Mouse (Mus musculus): ENCODE data around the gene Prkcg. TPM values are rescaled to one million over a fixed set of nuclear protein-coding genes. Genes with fewer than 3 reads are reported as not detected.
A peak's percentile ranks its signal among the peaks of the same experiment; 100 is the strongest.
"Not testable (repeated sequence)": the region's sequence is repeated elsewhere in the genome, so short reads cannot be mapped to it uniquely, and the experiment has no call there.

The Prkcg gene
- total RNA-seq (2021), result 1 to 10 TPM; 5.7 to 8.5 TPM

- DNase-seq, result peak; percentile 87
These were observed at the start of gene Prkcg, which contains the start of gene Myadm for GRCm38 (mm10) chr7:3288976-3289970. Gene Prkcg (plus strand): TSS chr7:3289179. Gene Myadm (plus strand): TSS chr7:3289080.

DNA sequence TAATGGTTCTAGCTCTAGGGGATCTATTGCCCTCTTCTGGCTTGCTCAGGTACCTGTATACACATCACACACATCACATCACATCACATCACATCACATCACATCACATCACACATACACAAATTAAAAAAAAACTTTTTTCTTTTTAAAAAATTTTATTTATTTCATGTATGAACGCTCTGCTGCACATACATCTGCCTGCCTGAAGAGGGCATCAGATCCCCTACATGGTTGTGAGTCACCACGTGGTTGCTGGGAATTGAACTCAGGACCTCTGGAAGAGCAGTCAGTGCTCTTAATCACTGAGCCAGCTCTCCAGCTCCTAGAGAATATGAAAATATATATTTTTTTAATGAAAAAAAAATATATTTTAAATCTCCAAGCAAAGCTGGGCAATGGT lies 49.8 kb upstream of the Prkcg start:
- DNase-seq, result no peak

DNA sequence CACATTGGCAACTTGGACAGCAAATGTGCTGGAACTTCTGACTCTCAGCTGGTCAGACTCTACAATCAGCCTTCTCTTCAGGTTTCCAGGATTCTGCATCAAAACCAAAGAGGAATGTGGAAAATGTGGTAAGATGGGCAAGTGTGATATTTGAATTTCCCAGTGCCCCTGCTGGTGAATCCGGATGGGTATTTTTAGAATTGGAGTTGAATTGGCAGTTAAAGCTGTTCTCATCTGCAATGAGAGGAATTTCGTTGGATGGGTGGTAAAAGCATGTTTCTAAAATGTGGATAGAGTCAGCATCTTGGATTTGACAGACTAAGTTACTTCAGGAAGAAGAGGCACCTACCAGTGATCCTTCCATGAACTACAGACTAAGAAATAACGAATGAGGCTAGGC lies 28.3 kb upstream of the Prkcg start:
- no peak for DNase-seq

GRCm38 (mm10) chr7:3261446-3261845 lies 27.5 kb upstream of the Prkcg start:
- no peak for DNase-seq

DNA sequence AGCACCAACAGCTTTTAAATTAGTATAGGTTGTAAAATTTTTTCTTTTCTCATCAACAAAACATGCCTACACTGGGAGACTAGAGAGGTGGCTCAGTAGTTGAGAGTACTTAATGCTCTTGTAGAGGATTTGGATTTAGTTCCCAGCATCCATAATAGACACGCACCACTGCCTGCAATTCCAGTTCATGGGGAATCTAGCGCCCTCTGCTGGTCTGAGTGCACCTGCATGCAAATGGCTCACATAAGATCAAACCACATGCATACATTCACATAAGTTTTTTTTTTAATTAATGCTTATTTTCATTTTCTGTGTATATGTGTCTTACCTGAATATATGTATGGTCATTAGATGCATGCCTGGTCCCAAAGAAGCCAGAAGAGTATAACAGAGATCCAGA lies 26.2 kb upstream of the Prkcg start:
- DNase-seq, result peak; percentile 52

- no peak for DNase-seq
These were observed 24.5 kb upstream of the Prkcg start for GRCm38 (mm10) chr7:3264390-3265022.

DNA sequence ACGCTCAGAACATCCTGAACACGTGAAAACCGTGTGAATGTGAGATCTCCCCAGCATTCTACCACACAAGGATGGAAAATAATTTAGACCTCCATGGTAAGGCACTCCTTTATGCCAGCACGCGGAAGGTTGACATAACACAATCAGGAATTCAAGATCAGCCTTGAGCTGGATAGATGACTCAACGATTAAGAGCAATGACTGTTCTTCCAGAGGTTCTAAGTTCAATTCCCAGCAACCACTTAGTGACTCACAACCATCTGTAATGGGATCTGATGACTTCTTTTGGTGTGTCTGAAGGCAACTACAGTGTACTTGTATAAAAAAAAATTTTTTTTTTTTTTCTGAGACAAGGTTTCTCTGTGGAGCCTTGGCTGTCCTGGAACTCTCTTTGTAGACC lies 23.7 kb upstream of the Prkcg start:
- no peak for DNase-seq

DNA sequence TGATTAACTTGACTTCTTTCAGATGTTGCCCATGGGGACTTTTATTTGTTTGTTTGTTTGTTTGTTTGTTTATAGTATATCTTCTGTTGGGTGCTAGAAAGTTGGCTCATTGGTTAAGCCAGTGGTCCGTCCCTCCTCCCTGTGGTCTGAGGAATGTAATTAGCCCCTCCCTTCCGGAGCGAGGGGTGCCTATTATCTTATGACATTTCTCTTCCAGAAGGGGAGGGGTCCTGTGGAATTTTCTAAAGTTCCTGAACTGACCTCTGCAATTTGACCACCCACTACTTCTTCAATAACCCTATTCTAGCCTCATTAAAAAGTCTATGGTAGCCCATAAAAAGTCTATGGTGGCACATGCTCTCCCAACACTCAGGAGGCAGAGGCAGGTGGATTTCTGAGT lies 21.7 kb upstream of the Prkcg start:
- no peak for DNase-seq

GRCm38 (mm10) chr7:3267888-3268287 lies 21.1 kb upstream of the Prkcg start:
- no peak for DNase-seq

DNA sequence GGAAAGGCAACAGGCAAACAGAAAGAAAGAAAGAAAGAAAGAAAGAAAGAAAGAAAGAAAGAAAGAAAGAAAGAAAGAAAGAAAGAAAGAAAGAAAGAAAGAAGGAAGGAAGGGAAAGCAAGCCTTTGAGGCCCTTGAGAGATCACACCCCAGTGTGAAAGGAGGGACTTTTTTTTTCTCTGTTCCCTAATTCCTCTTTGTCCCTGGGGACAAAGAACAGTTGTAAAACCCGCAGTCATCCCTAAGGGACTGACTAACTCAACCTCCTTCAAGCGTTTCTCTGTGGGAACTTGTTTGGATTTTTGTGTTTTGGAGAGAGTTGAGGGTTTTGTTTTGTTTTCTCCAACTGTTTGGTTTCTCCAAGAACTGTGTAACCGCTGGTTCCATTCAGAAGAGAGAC lies 20.7 kb upstream of the Prkcg start:
- no peak for DNase-seq

DNA sequence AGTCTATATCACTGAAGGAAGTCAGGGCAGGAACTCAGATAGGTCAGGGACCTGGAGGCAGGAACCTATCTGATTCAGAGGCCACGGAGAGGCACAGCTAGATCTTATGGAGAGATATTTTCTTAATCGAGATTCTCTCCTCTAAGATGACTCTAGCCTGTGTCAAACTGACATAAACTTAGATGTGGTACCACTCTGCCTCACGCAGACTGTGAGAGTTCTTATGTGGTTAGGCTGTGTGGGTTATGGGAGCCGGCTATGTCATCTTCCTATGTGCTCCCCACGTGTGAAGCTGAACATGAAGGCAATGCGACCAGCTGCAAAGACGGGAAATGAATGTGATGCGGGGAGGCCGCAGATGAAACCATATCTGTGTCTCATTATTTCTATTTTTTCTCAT lies 16.8 kb upstream of the Prkcg start:
- no peak for DNase-seq

- no peak for DNase-seq
These were observed 13.4 kb upstream of the Prkcg start for GRCm38 (mm10) chr7:3275455-3276170.

- DNase-seq, result not testable (repeated sequence)
These were observed 12.2 kb upstream of the Prkcg start for GRCm38 (mm10) chr7:3276781-3277180.

DNA sequence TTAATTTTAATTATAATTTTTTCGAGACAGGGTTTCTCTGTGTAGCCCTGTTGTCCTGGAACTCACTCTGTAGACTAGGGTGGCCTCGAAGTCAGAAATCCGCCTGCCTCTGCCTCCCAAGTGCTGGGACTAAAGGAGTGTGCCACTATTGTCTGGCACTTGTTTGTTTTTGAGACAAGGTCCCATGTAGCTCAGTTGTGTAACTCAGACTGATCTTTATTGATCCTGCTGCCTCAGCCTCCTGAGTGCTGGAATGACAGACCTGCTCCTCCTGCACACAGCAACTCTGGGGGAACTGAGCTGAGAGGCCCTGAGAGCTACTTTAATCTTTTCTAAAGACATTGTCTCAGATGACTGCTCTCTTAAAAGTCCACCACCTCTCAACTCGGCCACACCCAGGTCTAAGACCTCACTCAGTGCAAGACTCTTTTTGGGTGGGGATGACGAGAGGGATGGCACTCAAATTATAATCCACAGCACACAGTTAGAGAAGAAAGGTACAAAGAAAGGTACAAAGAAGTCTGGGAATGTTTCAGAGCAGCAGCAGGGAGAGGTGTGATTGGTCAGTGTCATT lies 8.8 kb upstream of the Prkcg start:
- no peak for DNase-seq

- peak; percentile 68 for DNase-seq
These were observed 8.3 kb upstream of the Prkcg start for GRCm38 (mm10) chr7:3280654-3281153.

- no peak for DNase-seq
These were observed 7.2 kb upstream of the Prkcg start for GRCm38 (mm10) chr7:3281741-3282140.

DNA sequence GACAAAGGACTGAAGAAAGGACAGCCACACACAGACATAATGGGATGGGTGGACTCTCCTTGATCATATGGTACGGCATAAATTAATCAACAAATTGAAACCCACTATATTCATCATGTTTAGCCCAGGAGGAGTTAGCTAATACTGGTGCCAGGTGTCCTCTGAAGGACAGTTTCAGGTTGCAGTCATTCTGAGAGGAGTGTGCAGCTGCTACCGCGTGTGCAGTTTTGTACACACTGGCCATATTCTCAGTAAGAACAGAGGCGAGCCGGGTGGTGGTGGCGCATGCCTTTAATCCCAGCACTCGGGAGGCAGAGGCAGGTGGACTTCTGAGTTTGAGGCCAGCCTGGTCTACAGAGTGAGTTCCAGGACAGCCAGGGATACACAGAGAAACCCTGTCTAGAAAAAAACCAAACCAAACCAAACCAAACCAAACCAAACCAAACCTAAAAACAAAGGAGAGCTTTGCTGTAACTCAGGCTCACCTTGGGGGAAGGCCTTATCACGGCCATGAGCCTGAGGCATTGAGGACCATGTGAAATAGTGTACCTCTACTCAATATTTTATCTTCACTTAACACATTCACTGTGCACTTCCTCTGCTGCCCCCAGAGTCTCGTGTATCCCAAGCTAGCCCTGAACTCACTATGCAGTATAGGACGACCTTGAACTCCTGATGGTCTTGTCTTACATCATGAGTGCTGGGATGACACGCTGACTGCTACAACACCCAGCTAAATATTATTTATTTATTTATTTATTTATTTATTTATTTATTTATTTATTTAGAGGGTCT lies 5.7 kb upstream of the Prkcg start:
- DNase-seq, result no peak

- DNase-seq, result no peak
These were observed 4.4 kb upstream of the Prkcg start for GRCm38 (mm10) chr7:3284604-3285003.

- no peak for DNase-seq
These were observed 2.9 kb upstream of the Prkcg start for GRCm38 (mm10) chr7:3286036-3286435.

GRCm38 (mm10) chr7:3287186-3287585 lies 1.8 kb upstream of the Prkcg start:
- DNase-seq, result no peak

DNA sequence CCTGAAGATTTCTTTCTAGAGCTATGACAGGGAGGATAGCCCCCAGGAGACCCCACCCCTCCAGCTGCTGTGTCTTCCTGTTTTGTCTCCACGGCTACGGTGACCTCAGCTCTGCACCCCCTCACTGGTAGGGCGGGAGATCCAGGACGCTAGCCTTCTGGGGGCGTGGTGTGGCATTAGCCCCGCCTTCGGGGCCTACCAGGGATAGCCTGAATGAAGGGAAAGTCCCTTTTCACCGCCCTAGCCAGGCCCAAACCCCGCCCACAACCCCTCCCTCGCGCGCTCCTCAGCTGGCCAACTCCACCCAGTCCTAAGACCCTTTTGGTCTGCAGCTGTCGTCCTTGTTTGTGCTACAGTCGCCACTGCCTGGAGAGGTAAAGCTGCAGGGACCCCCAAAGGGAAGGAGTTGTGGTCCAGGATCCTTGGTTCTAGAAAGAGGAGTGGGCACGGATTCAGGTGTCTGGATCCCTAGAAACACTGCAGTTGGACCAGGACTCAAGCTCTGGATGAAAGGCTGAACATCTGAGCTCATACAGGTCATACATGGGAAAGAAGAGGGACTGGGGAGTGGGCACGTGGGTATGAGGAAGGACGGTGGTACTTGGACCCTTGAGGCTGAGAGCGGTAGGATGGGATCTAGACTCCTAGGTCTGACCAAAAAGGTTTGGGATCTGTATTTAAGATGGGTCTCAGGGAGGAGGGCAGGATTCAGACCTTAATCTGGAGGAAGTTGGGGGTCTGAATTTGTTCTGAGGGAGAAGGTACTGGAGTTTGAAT lies 1.5 kb downstream of the Prkcg start:
- DNase-seq, result peak; percentile 99
